Mouse (Mus musculus) kidney, postnatal 0 days (tissue): ENCODE measurements around the gene Mtf1. TPM values are rescaled to one million over a fixed set of nuclear protein-coding genes. Genes with fewer than 3 reads are reported as not detected.
A peak's percentile ranks its signal among the peaks of the same experiment; 100 is the strongest.

Experiments used
- ATAC-seq: fragments of 200-750 bp; cut with Nextera tagmentation; replicated peaks from 2 replicates; pipeline ENCODE4 v1.8.0; 2017; ENCODE audit warnings: low read depth, moderate number of reproducible peaks, moderate TSS enrichment, moderate library complexity; ENCODE audit not compliant: low FRiP score
- DNase-seq: peaks from one replicate; pipeline ENCODE4 v3.0.0-alpha.2; 2016; ENCODE audit warnings: low spot score
- H3K27ac ChIP-seq: fragments of 300-500 bp; sonication (generic); 2 replicates; pipeline ENCODE4 v1.5.1; 2014; ENCODE audit warnings: mild to moderate bottlenecking
- H3K27me3 ChIP-seq: fragments of 300-500 bp; sonication (generic); 2 replicates; pipeline ENCODE4 v1.6.1; 2014; ENCODE audit warnings: low read length, mixed read lengths; ENCODE audit not compliant: insufficient read depth
- H3K36me3 ChIP-seq: fragments of 300-500 bp; sonication (generic); 2 replicates; pipeline ENCODE4 v1.6.1; 2014; ENCODE audit warnings: low read length, mixed read lengths; ENCODE audit not compliant: insufficient read depth
- H3K4me1 ChIP-seq: fragments of 300-500 bp; sonication (generic); replicated peaks from 2 replicates; pipeline ENCODE4 v1.6.1; 2014; ENCODE audit warnings: antibody characterized with exemption, low read length, mixed read lengths; ENCODE audit not compliant: insufficient read depth
- H3K4me2 ChIP-seq: fragments of 300-500 bp; sonication (generic); 2 replicates; pipeline ENCODE4 v1.6.1; 2014; ENCODE audit warnings: mild to moderate bottlenecking, low read length, moderate library complexity, mixed read lengths
- H3K4me3 ChIP-seq: fragments of 300-500 bp; sonication (generic); replicated peaks from 2 replicates; pipeline ENCODE4 v1.5.1; 2014; ENCODE audit warnings: low read depth, low read length
- H3K9ac ChIP-seq: fragments of 300-500 bp; sonication (generic); 2 replicates; pipeline ENCODE4 v1.6.1; 2014; ENCODE audit warnings: low read depth, low read length
- H3K9me3 ChIP-seq: fragments of 300-500 bp; sonication (generic); replicated peaks from 2 replicates; pipeline ENCODE4 v1.6.1; 2016; ENCODE audit warnings: low read length, inconsistent platforms, mixed read lengths
- CTCF ChIP-seq: IDR thresholded peaks from 2 replicates; pipeline ENCODE4 v1.5.1; 2016; ENCODE audit warnings: antibody characterized with exemption, low read depth, mild to moderate bottlenecking, moderate library complexity
- WGBS: fragments of 180-500 bp; shearing (Covaris S2); extraction: QIAGEN DNeasy Blood & Tissue Kit; methylation state at CpG from one replicate; pipeline ENCODE4 v1.1.7; 2014; 5-methylcytosine and 5-hydroxymethylcytosine counted together
- polyA plus RNA-seq: library from polyadenylated mRNA; unstranded; fragments of >200 nt; fragmentation: Nextera tagmentation; extraction: Ambion mirVana; gene quantifications from 2 replicates; pipeline ENCODE4 v1.2.1, GENCODE M21; 2015

The Mtf1 gene
- polyA plus RNA-seq, 1 experiment from 2014 or later = 14.8 TPM

DNA sequence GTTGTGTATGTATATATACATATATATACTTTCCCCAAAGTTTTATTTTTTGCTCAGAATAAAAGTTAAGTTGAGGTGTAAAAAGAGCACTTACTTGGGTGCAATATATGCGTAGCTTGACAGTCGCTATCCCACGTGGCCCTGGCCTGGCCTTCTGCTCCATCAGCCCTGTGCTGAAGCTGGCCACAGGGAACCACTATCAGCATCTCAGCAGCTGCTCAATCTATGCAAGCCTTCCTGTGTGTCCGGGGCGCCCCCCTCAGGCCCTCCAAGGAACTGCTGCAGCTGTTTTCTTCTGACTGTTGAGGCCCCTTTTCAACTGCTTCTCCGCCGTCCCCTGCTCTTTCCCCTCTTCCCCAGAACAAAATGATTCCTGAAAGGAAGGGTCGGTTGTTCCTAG, 45.7 kb downstream of the Mtf1 start:
- H3K4me1 ChIP-seq = peaks cover 16% of the 10 kb centered on the region
- H3K36me3 ChIP-seq = peaks cover 4% of the 10 kb centered on the region; the same call in 1 of the 2 replicates
- WGBS = 9% methylated on average over 8 of the region's 8 CpGs
- H3K9ac ChIP-seq = no peak overlapping the region
- H3K4me2 ChIP-seq = no peak overlapping the region
- H3K27ac ChIP-seq = no peak overlapping the region
- ATAC-seq (no peak), DNase-seq (peak; percentile 88)
- H3K4me3 ChIP-seq = no peak overlapping the region
- no peaks in the 10 kb centered on the region for H3K9me3 ChIP-seq
- peak; percentile 89 for TF ChIP-seq CTCF
- no peaks in the 10 kb centered on the region for H3K27me3 ChIP-seq

DNA sequence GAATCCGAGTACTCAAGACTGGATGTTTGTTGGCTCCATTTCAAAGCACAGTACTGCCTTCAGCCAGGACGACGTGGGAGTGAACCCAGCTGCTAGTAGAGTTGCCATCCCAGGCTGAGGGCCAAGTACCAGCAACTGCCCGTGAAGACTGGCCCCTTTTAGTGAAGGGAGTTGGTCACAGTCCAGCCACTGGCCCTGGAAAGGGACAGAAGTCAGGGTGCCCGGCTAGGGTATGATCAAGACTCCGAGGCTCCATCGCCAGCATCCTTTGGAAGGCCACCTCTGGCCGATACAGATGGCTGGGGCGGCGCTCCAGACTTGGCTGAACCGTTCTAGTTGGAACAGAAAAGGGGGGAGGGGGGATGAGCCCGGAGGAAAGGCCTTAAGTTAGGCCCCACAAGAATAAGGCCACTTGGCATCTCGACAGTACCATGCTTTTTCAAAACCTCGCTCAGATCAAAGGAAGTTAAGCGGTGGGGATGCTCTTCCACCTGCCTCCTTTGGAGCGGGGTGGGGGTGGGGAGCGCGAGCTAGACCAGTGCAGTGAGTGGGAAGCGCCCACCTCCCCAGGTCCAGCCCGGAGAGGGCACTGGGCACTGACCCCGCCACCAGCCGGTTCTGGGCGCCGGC, 47.8 kb downstream of the Mtf1 start:
- Histone ChIP-seq H3K9ac (peak overlapping the region; percentile 90), H3K9me3 (no peaks in the 10 kb centered on the region), H3K4me1 (peaks cover 16% of the 10 kb centered on the region), H3K36me3 (peaks cover 16% of the 10 kb centered on the region), H3K27me3 (no peaks in the 10 kb centered on the region), H3K4me3 (peak overlapping the region; percentile 96), H3K27ac (peak overlapping the region; percentile 97), H3K4me2 (peak overlapping the region; percentile 92)
- ATAC-seq (no peak; the same call in 1 of the 2 replicates), DNase-seq (peak; percentile 62)
- WGBS = 1% methylated on average over 24 of the region's 24 CpGs
- no peak for TF ChIP-seq CTCF

DNA sequence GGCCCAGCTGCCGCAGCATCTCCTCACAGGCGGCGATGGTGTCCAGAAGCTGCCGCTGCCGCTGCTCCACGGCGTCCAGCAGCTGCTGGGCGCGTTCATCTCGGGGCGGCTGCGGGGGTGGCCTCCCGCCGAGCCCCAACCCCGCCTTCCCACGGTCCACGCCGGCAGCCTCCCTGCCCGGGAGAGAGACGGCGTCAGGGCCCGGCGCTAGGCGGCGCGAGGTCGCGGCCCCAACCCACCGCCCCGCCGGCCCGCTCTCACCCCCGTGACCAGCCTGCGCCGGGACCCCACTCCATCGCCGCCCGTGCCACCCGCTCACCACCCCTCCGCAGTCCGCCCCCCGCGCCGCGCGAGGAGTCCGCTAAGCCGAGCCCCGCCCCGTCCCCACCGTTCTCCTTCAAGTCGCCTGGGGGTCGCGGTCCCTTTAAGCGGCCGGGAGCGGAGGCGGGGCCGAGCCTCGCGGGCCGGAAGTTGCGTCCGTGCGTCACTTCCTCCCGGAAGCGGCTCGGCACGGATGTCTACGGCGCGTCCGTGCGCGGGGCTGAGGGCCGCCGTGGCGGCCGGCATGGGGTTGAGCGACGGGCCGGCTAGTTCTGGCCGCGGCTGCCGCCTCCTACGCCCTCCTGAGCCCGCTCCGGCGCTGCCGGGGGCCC, 48.5 kb downstream of the Mtf1 start, which contains the start of gene Yrdc:
Gene Yrdc, plus strand, starts transcription at position 419 of the 653 bp plus-strand sequence.
- H3K27me3 ChIP-seq = no peaks in the 10 kb centered on the region
- peak within 1 kb of the TSS; percentile 92 for H3K4me2 ChIP-seq
- H3K36me3 ChIP-seq = peaks cover 18% of the 10 kb centered on the region
- H3K9me3 ChIP-seq = no peaks in the 10 kb centered on the region
- peak within 1 kb of the TSS; percentile 97 for H3K27ac ChIP-seq
- 0% methylated on average over 60 of the region's 90 CpGs for WGBS
- peaks cover 16% of the 10 kb centered on the region for H3K4me1 ChIP-seq
- no peak for TF ChIP-seq CTCF
- DNase-seq (peak; percentile 96), ATAC-seq (peak; percentile 93)
- H3K4me3 ChIP-seq = peak within 1 kb of the TSS; percentile 96
- H3K9ac ChIP-seq = peak within 1 kb of the TSS; percentile 90

- Histone ChIP-seq H3K4me2 (peak within 1 kb of the TSS; percentile 92), H3K9ac (peak within 1 kb of the TSS; percentile 90), H3K27me3 (no peaks in the 10 kb centered on the region), H3K9me3 (no peaks in the 10 kb centered on the region), H3K27ac (peak within 1 kb of the TSS; percentile 97), H3K4me1 (peaks cover 16% of the 10 kb centered on the region), H3K36me3 (peaks cover 18% of the 10 kb centered on the region), H3K4me3 (peak within 1 kb of the TSS; percentile 96)
- peak; percentile 73 for ATAC-seq
- no peak for TF ChIP-seq CTCF
- WGBS = under 1% methylated on average over 55 of the region's 75 CpGs
- peak; percentile 65 for DNase-seq
Observed at GRCm38 (mm10) chr4:124850933-124851658, 49.2 kb downstream of the Mtf1 start, which contains the start of gene 1110065P20Rik. Gene 1110065P20Rik, minus strand, starts transcription at chr4:124851196.

- peaks cover 21% of the 10 kb centered on the region for H3K36me3 ChIP-seq
- no peak for DNase-seq
- no peak overlapping the region for H3K4me2 ChIP-seq
- no peak overlapping the region for H3K4me3 ChIP-seq
- H3K9ac ChIP-seq = no peak overlapping the region
- no peak overlapping the region for H3K27ac ChIP-seq
- H3K4me1 ChIP-seq = peaks cover 8% of the 10 kb centered on the region
- TF ChIP-seq CTCF = no peak
- peaks cover 6% of the 10 kb centered on the region for H3K27me3 ChIP-seq
- no peaks in the 10 kb centered on the region for H3K9me3 ChIP-seq
- WGBS = 93% methylated on average over 8 of the region's 8 CpGs
- no peak for ATAC-seq
Observed at GRCm38 (mm10) chr4:124856294-124856693, 54.4 kb downstream of the Mtf1 start.

- WGBS = 36% methylated on average over 5 of the region's 5 CpGs
- DNase-seq = no peak
- no peak for ATAC-seq
- Histone ChIP-seq H3K27ac (no peak overlapping the region), H3K4me2 (no peak overlapping the region), H3K27me3 (peaks cover 18% of the 10 kb centered on the region), H3K4me1 (peaks cover 8% of the 10 kb centered on the region; the same call in 1 of the 2 replicates), H3K9me3 (no peaks in the 10 kb centered on the region), H3K4me3 (no peak overlapping the region), H3K36me3 (peaks cover 19% of the 10 kb centered on the region), H3K9ac (no peak overlapping the region)
- TF ChIP-seq CTCF = no peak
Observed at GRCm38 (mm10) chr4:124858370-124858769, 56.5 kb downstream of the Mtf1 start.
